Mouse (Mus musculus) thymus, adult 2 months (tissue): ENCODE data around the gene Htra2.

Source experiments
- CTCF ChIP-seq: fragments of 200-500 bp; IDR thresholded peaks from 2 replicates; pipeline ENCODE4 v1.5.1; 2012; ENCODE audit warnings: mild to moderate bottlenecking, control low read depth, low read length, moderate library complexity, borderline replicate concordance; ENCODE audit not compliant: control insufficient read depth, poor library complexity, insufficient read depth; ENCODE audit errors: extremely low read depth
- POLR2A ChIP-seq: fragments of 200-500 bp; IDR thresholded peaks from 2 replicates; pipeline ENCODE4 v1.6.1; 2012; ENCODE audit warnings: mild to moderate bottlenecking, low read length, control low read depth, moderate library complexity; ENCODE audit not compliant: control insufficient read depth, poor library complexity, insufficient read depth; ENCODE audit errors: extremely low read depth

- no peak for TF ChIP-seq CTCF
- no peak for TF ChIP-seq POLR2A
Measured at GRCm38 (mm10) chr6:83074979-83075378, 19.9 kb upstream of the Htra2 start.
